Mouse (Mus musculus): Measurements from ENCODE around the gene Zbtb12.
"Not testable (repeated sequence)": the region's sequence is repeated elsewhere in the genome, so short reads cannot be mapped to it uniquely, and the experiment has no call there.

GRCm38 (mm10) chr17:34830776-34831175, 48.5 kb upstream of the Zbtb12 start:
- TF ChIP-seq CHD2 (IDR thresholded peaks at IDR 0.05; ENCODE audit: low read depth, low read length); ZNF384 (IDR thresholded peaks at IDR 0.05; ENCODE audit: low read depth, low read length); ZC3H11A (IDR thresholded peaks at IDR 0.05; ENCODE audit: borderline replicate concordance, low read depth, low read length); HCFC1 (IDR thresholded peaks at IDR 0.05; ENCODE audit: borderline replicate concordance, insufficient read depth, low read length); MAFK (IDR thresholded peaks at IDR 0.05; ENCODE audit: insufficient read depth, low read depth, low read length): not testable (repeated sequence)

Measured in ES-E14 (cell line).